Comparison of ENCODE assay signal across 8 mouse cellular contexts in genomic region chr9:99444590-99445178, GRCm38 (mm10). TPM values are rescaled to one million over a fixed set of nuclear protein-coding genes. Genes with fewer than 3 reads are reported as not detected.
DNase-seq lines count a peak whose midpoint lies in the region; ATAC-seq and TF ChIP-seq lines count a peak whose summit lies in the region.
"Had no signal": no experiment of that assay in that cellular context is flagged by ENCODE, and none has a peak within 500 bp of the region (broad histone marks: within the 10 kb centered on the region; RNA-seq: fewer than 3 reads in every experiment).

No protein-coding gene starts in this region.

- WGBS in embryonic facial prominence, embryonic 11.5 days, result 36% methylated on average over 8 of the region's 8 CpGs
- WGBS in midbrain, embryonic 13.5 days, result 25% methylated on average over 8 of the region's 8 CpGs

- no peaks in the 10 kb centered on the region for H3K4me1 ChIP-seq in embryonic facial prominence, embryonic 11.5 days (ENCODE audit: control insufficient read depth, insufficient read depth, low read length)
- 0 out of 2 replicates have a peak, but pooled peaks cover 5% of the 10 kb centered on the region for H3K4me1 ChIP-seq in midbrain, embryonic 13.5 days (replicated peaks)

- no peaks in the 10 kb centered on the region for H3K9me3 ChIP-seq in embryonic facial prominence, embryonic 11.5 days (replicated peaks; ENCODE audit: control insufficient read depth, low read length)
- no peaks in the 10 kb centered on the region for H3K9me3 ChIP-seq in midbrain, embryonic 13.5 days

- H3K27me3 ChIP-seq in embryonic facial prominence, embryonic 11.5 days (ENCODE audit: control insufficient read depth, insufficient read depth, low read length), result no peaks in the 10 kb centered on the region
- no peaks in the 10 kb centered on the region for H3K27me3 ChIP-seq in midbrain, embryonic 13.5 days

- no peak for DNase-seq in left cerebral cortex, adult 2 months (ENCODE audit: extremely low spot score in 1 of 2, low spot score in 2 of 2)
- DNase-seq in left cerebral cortex, adult 8-10 months (ENCODE audit: low spot score in 2 of 2), result no peak
- peak; percentile 85 for DNase-seq in R1 (ENCODE audit: low read depth, low spot score)
- peak; percentile 38 for DNase-seq in embryonic facial prominence, embryonic 11.5 days (ENCODE audit: low spot score)
- no peak for DNase-seq in layer of hippocampus, adult 18-20 months (ENCODE audit: low spot score in 2 of 2)
- no peak for DNase-seq in testis, postnatal 14 days (ENCODE audit: low spot score)

- no peaks in the 10 kb centered on the region for H3K36me3 ChIP-seq in embryonic facial prominence, embryonic 11.5 days (replicated peaks; ENCODE audit: control insufficient read depth, insufficient read depth, low read depth, low read length)
- no peaks in the 10 kb centered on the region for H3K36me3 ChIP-seq in midbrain, embryonic 13.5 days

- H3K4me2 ChIP-seq in embryonic facial prominence, embryonic 11.5 days (ENCODE audit: low read depth, low read length), result no peak overlapping the region
- H3K4me2 ChIP-seq in midbrain, embryonic 13.5 days (replicated peaks), result no peak overlapping the region

- peak; percentile 57 for TF ChIP-seq CTCF in left cerebral cortex, adult 2 months (IDR thresholded peaks at IDR 0.05)

- H3K9ac ChIP-seq in embryonic facial prominence, embryonic 11.5 days (replicated peaks; ENCODE audit: low read length), result no peak overlapping the region
- H3K9ac ChIP-seq in midbrain, embryonic 13.5 days (replicated peaks), result no peak overlapping the region

- ATAC-seq in embryonic facial prominence, embryonic 11.5 days (replicated peaks; ENCODE audit: insufficient number of reproducible peaks, low FRiP score, low TSS enrichment, low read depth), result no peak
- ATAC-seq in midbrain, embryonic 13.5 days, result peak; percentile 88

- intact Hi-C loops in left cerebral cortex, adult 2 months (cut with DNase I), result loop anchor here (5.0 kb wide), 2 partner anchors 457 to 832 kb away; partner anchors contain the start of gene Faim

- no peak overlapping the region for H3K4me3 ChIP-seq in left cerebral cortex, adult 2 months
- H3K4me3 ChIP-seq in embryonic facial prominence, embryonic 11.5 days (ENCODE audit: low read depth, low read length), result no peak overlapping the region
- no peak overlapping the region for H3K4me3 ChIP-seq in midbrain, embryonic 13.5 days (replicated peaks)
- H3K4me3 ChIP-seq: erythroblast, embryonic 14.5 days had no signal

- H3K27ac ChIP-seq in left cerebral cortex, adult 2 months, result no peak overlapping the region
- no peak overlapping the region for H3K27ac ChIP-seq in embryonic facial prominence, embryonic 11.5 days (replicated peaks; ENCODE audit: low read depth, low read length)
- no peak overlapping the region for H3K27ac ChIP-seq in midbrain, embryonic 13.5 days

RNA-seq across cellular contexts. Expression of gene Nme9, which starts 6.6 kb away (rescaled TPM):
- not detected for total RNA-seq in left cerebral cortex, adult 2 months (2021)
- total RNA-seq in left cerebral cortex, adult 8-10 months (2022), result under 1 TPM in 3 of 4 experiments, not detected in 1; 0.37 to 0.72 (median 0.44) TPM
- not detected in 2 replicates for polyA plus RNA-seq in embryonic facial prominence, embryonic 11.5 days (2014; fragmentation: Nextera tagmentation; extraction: Ambion mirVana)
- 0.55 TPM in 1 of 2 replicates, not detected in the other for polyA plus RNA-seq in midbrain, embryonic 13.5 days (2015; fragmentation: Nextera tagmentation; extraction: Ambion mirVana)
- 1 to 10 TPM in 1 of 2 experiments, under 1 TPM in 1; 0.46 to 1.1 TPM for total RNA-seq in layer of hippocampus, adult 18-20 months (2021)
- polyA plus RNA-seq: erythroblast, embryonic 14.5 days had no signal

RNA-seq across cellular contexts. Expression of gene Mras, which starts 7.5 kb away (rescaled TPM):
- 100 to 1,000 TPM; 166 TPM for total RNA-seq in left cerebral cortex, adult 2 months (2021)
- 100 to 1,000 TPM; 140 to 166 (median 153) TPM for total RNA-seq in left cerebral cortex, adult 8-10 months (2022)
- 11.8 and 14.2 TPM in 2 replicates for polyA plus RNA-seq in embryonic facial prominence, embryonic 11.5 days (2014; fragmentation: Nextera tagmentation; extraction: Ambion mirVana)
- polyA plus RNA-seq in midbrain, embryonic 13.5 days (2015; fragmentation: Nextera tagmentation; extraction: Ambion mirVana), result 43.8 and 46.0 TPM in 2 replicates
- 100 to 1,000 TPM; 133 to 150 TPM for total RNA-seq in layer of hippocampus, adult 18-20 months (2021)
- polyA plus RNA-seq: erythroblast, embryonic 14.5 days had no signal

Comparison
In these comparisons a context has a peak if more than half of its experiments do, and no peak if none do; other contexts are left out.
1. DNase-seq: peak in R1 (single experiment) and embryonic facial prominence, embryonic 11.5 days (single experiment); none in left cerebral cortex, adult 2 months (0 of 2), left cerebral cortex, adult 8-10 months (0 of 2), layer of hippocampus, adult 18-20 months (0 of 2) and testis, postnatal 14 days (single experiment).